Mouse (Mus musculus): ENCODE measurements around the gene Scyl2. TPM values are rescaled to one million over a fixed set of nuclear protein-coding genes. Genes with fewer than 3 reads are reported as not detected.

Gene Scyl2
- polyA plus RNA-seq (2017; shearing (Covaris generic)), result 30.6 TPM

GRCm38 (mm10) chr10:89686139-89686808 lies at the start of gene Scyl2:
Gene Scyl2, minus strand, starts transcription at chr10:89686285.

DNA sequence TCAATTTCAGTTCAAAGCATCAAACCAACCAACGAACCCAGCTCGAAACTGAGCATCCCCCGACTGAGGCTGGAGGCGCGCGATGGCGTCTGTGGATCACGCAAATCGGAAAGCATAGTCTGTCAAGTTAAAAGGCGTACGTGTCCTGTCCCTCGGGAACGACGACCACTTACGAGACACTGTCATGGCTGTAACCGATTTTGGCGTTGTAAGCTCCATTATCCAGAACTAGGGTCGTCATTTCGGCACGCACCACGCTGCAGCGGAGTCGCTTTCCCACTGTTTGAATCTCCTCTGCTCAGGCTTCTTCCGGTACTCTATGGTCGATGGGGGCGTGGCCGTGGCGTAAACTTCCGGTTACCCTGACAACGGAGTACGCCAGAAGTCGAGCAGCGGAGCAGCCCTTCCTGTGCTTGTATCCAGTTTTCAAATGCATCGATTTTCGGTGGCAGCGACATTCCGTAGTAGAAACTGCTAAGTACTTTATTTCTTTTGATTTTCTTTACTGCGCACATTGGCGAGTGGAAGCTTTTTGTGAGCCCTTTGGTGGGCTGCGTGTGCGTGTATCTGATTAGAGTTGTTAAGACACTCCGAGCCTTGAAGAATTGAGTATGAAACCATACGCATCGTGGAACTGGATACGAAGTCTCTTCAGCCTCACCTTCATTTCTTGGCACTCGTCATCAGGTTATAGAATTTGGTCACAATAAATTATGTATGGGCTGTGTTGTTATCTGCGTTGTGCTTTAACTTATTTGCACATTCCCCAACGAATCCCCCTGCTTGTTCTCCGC lies 46.1 kb upstream of the Scyl2 start, which contains the start of gene Actr6:
Actr6 (minus strand) TSS at position 295 of the 794 bp plus-strand sequence.

DNA sequence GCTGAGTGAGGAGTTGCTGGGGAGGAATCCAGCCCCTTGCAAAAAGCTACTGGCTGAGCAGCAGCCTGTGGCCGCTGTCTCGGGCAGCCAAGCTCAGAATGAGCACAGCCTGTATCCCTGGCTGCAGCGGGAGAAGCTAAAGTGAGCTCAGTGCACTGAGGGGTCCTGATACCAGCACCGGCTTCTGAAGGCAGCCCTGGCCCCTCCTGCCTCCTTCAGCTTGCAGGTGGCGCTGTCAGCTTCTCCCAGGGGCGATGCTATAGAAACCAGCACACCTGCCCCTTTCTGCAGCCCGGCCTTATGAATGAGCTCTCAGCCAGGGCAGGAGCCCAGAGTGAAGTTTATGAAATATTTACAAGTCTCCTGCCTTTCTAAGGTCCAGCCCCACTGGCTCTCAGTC lies 65.0 kb downstream of the Scyl2 start, which contains the start of gene Slc17a8:
Slc17a8 (minus strand) TSS at position 125 of the 400 bp plus-strand sequence.

Other genes with a start within 250 kb of the Scyl2 start
- 0.32 TPM for gene Gas2l3, start 242.3 kb downstream of the Scyl2 start, polyA plus RNA-seq (2017; shearing (Covaris generic))
- not detected for gene Nr1h4, start 152.7 kb downstream of the Scyl2 start, polyA plus RNA-seq (2017; shearing (Covaris generic))
- not detected for gene Slc17a8, start 65.0 kb downstream of the Scyl2 start, polyA plus RNA-seq (2017; shearing (Covaris generic))
- 18.6 TPM for gene Actr6, start 46.0 kb upstream of the Scyl2 start, polyA plus RNA-seq (2017; shearing (Covaris generic))
- 63.1 TPM for gene Uhrf1bp1l, start 58.7 kb upstream of the Scyl2 start, polyA plus RNA-seq (2017; shearing (Covaris generic))
- 0.21 TPM for gene Anks1b, start 187.2 kb upstream of the Scyl2 start, polyA plus RNA-seq (2017; shearing (Covaris generic))